Mouse (Mus musculus): ENCODE measurements around the gene Gm5725. TPM values are rescaled to one million over a fixed set of nuclear protein-coding genes. Genes with fewer than 3 reads are reported as not detected.
"Not testable (repeated sequence)": the region's sequence is repeated elsewhere in the genome, so short reads cannot be mapped to it uniquely, and the experiment has no call there.

Gene Gm5725
- total RNA-seq (2021): not detected
- long read RNA-seq, experiment 1: 0 reads
- long read RNA-seq, experiment 2: 0 reads

- DNase-seq: not testable (repeated sequence)
Observed at GRCm38 (mm10) chr7:21844167-21844566, at the start of gene Gm5725. TSS of gene Gm5725 (minus strand) at chr7:21844267.

GRCm38 (mm10) chr7:21832051-21832450, 12.0 kb downstream of the Gm5725 start, which contains the start of gene Vmn1r135:
TSS of gene Vmn1r135 (plus strand) at chr7:21832351.
- DNase-seq: not testable (repeated sequence)

GRCm38 (mm10) chr7:21796628-21797027, 47.4 kb downstream of the Gm5725 start, which contains the start of gene Gm4177:
TSS of gene Gm4177 (minus strand) at chr7:21796728.
- DNase-seq: not testable (repeated sequence)

Other genes with a start within 250 kb of the Gm5725 start
- gene Vmn1r132, start 230.2 kb downstream of the Gm5725 start, total RNA-seq (2021): not detected
- not detected for gene Gm4175, start 82.8 kb downstream of the Gm5725 start, total RNA-seq (2021)
- gene Gm4177, start 47.5 kb downstream of the Gm5725 start, total RNA-seq (2021): not detected
- not detected for gene Vmn1r135, start 11.9 kb downstream of the Gm5725 start, total RNA-seq (2021)
- not detected for gene Gm5891, start 77.0 kb upstream of the Gm5725 start, total RNA-seq (2021)
- not detected for gene Vmn1r137, start 150.3 kb upstream of the Gm5725 start, total RNA-seq (2021)
- not detected for gene Vmn1r138, start 184.6 kb upstream of the Gm5725 start, total RNA-seq (2021)
- not detected for gene Gm6176, start 212.0 kb upstream of the Gm5725 start, total RNA-seq (2021)
- gene Vmn1r139, start 224.8 kb upstream of the Gm5725 start, total RNA-seq (2021): not detected